Mouse (Mus musculus) cortical plate, adult 2 months (tissue): ENCODE measurements around the gene Mettl4.

Source experiments
- CTCF ChIP-seq: fragments of 200-500 bp; IDR thresholded peaks from 2 replicates; pipeline ENCODE4 v1.5.1; 2011; ENCODE audit warnings: mild to moderate bottlenecking, control low read depth, low read length; ENCODE audit not compliant: insufficient read depth; ENCODE audit errors: extremely low read depth
- POLR2A ChIP-seq: fragments of 200-500 bp; IDR thresholded peaks from 2 replicates; pipeline ENCODE4 v1.6.1; 2011; ENCODE audit warnings: mild to moderate bottlenecking, low read length, control low read depth; ENCODE audit not compliant: insufficient read depth; ENCODE audit errors: extremely low read depth

GRCm38 (mm10) chr17:94762405-94762804, 12.6 kb upstream of the Mettl4 start:
- no peak for TF ChIP-seq CTCF
- no peak for TF ChIP-seq POLR2A
